Mouse (Mus musculus) left cerebral cortex, adult 11 months (tissue): ENCODE results near the gene Nr1d2.
"Not testable (repeated sequence)": the region's sequence is repeated elsewhere in the genome, so short reads cannot be mapped to it uniquely, and the experiment has no call there.

Experiments
- DNase-seq: peaks from one replicate; pipeline ENCODE4 v3.0.0; 2022; ENCODE audit warnings: low spot score

Gene Nr1d2

GRCm38 (mm10) chr14:18238750-18239731 lies at the start of gene Nr1d2:
Gene Nr1d2 (minus strand): TSS chr14:18239127.
- DNase-seq: peak; percentile 99

GRCm38 (mm10) chr14:18287391-18287790 lies 48.5 kb upstream of the Nr1d2 start:
- DNase-seq: no peak

GRCm38 (mm10) chr14:18286441-18286840 lies 47.5 kb upstream of the Nr1d2 start:
- no peak for DNase-seq

- DNase-seq: no peak
These were observed 46.5 kb upstream of the Nr1d2 start for GRCm38 (mm10) chr14:18285476-18285875.

- DNase-seq: no peak
These were observed 45.7 kb upstream of the Nr1d2 start for GRCm38 (mm10) chr14:18284581-18284980.

- DNase-seq: no peak
These were observed 41.4 kb upstream of the Nr1d2 start for GRCm38 (mm10) chr14:18280375-18280774.

GRCm38 (mm10) chr14:18274526-18274925 lies 35.6 kb upstream of the Nr1d2 start:
- no peak for DNase-seq

GRCm38 (mm10) chr14:18271666-18272065 lies 32.7 kb upstream of the Nr1d2 start:
- DNase-seq: no peak

- peak; percentile 97 for DNase-seq
These were observed 31.9 kb upstream of the Nr1d2 start, which contains the start of the genes Nkiras1 and Rpl15 for GRCm38 (mm10) chr14:18270529-18271441. Gene Nkiras1 (plus strand): TSS chr14:18271136. Gene Rpl15 (minus strand): TSS chr14:18271391.

GRCm38 (mm10) chr14:18269947-18270528 lies 31.1 kb upstream of the Nr1d2 start:
- not testable (repeated sequence) for DNase-seq

GRCm38 (mm10) chr14:18263427-18263826 lies 24.5 kb upstream of the Nr1d2 start:
- DNase-seq: no peak

GRCm38 (mm10) chr14:18261203-18261602 lies 22.3 kb upstream of the Nr1d2 start:
- DNase-seq: no peak

- no peak for DNase-seq
These were observed 3.8 kb upstream of the Nr1d2 start for GRCm38 (mm10) chr14:18242638-18243130.

- no peak for DNase-seq
These were observed 2.9 kb upstream of the Nr1d2 start for GRCm38 (mm10) chr14:18241786-18242185.

GRCm38 (mm10) chr14:18240132-18240531 lies 1.2 kb upstream of the Nr1d2 start:
- no peak for DNase-seq

- DNase-seq: peak; percentile 97
These were observed 687 bp downstream of the Nr1d2 start for GRCm38 (mm10) chr14:18238131-18238749.

GRCm38 (mm10) chr14:18237381-18237780 lies 1.5 kb downstream of the Nr1d2 start:
- no peak for DNase-seq

- DNase-seq: not testable (repeated sequence)
These were observed 2.3 kb downstream of the Nr1d2 start for GRCm38 (mm10) chr14:18236496-18237235.

- no peak for DNase-seq
These were observed 4.7 kb downstream of the Nr1d2 start for GRCm38 (mm10) chr14:18233981-18234960.
